Mouse (Mus musculus): Measurements from ENCODE around the gene Slc25a25. TPM values are rescaled to one million over a fixed set of nuclear protein-coding genes. Genes with fewer than 3 reads are reported as not detected.

Gene Slc25a25
- polyA plus RNA-seq (2012; rRNA removed), result 22.3 and 23.9 TPM in 2 replicates

GRCm38 (mm10) chr2:32450881-32451844 is at the start of gene Slc25a25:
Gene Slc25a25 (minus strand): TSS chr2:32451445.

GRCm38 (mm10) chr2:32449761-32450754 is 1.2 kb downstream of the Slc25a25 start, which contains the start of gene Naif1:
Gene Naif1 (plus strand): TSS chr2:32450457.

GRCm38 (mm10) chr2:32395484-32395945 is 55.7 kb downstream of the Slc25a25 start, which contains the start of gene Ptges2:
Gene Ptges2 (plus strand): TSS chr2:32395896.

GRCm38 (mm10) chr2:32387706-32388490 is 63.3 kb downstream of the Slc25a25 start, which contains the start of gene Lcn2:
Gene Lcn2 (minus strand): TSS chr2:32388252.

GRCm38 (mm10) chr2:32381775-32382223 is 69.4 kb downstream of the Slc25a25 start, which contains the start of gene 1110008P14Rik:
Gene 1110008P14Rik (minus strand): TSS chr2:32381938.

Other genes with a start within 250 kb of the Slc25a25 start
- 27.2 and 30.9 TPM in 2 replicates for gene Pomt1, start 214.9 kb downstream of the Slc25a25 start, polyA plus RNA-seq (2012; rRNA removed)
- gene Uck1, start 191.3 kb downstream of the Slc25a25 start, polyA plus RNA-seq (2012; rRNA removed), result 70.3 and 85.2 TPM in 2 replicates
- gene Golga2, start 164.1 kb downstream of the Slc25a25 start, polyA plus RNA-seq (2012; rRNA removed), result 39.0 and 39.4 TPM in 2 replicates
- gene Swi5, start 163.4 kb downstream of the Slc25a25 start, polyA plus RNA-seq (2012; rRNA removed), result 89.0 and 98.5 TPM in 2 replicates
- gene Ciz1, start 99.1 kb downstream of the Slc25a25 start, polyA plus RNA-seq (2012; rRNA removed), result 203 and 239 TPM in 2 replicates
- gene Dnm1, start 98.1 kb downstream of the Slc25a25 start, polyA plus RNA-seq (2012; rRNA removed), result 73.5 and 82.0 TPM in 2 replicates
- gene 1110008P14Rik, start 69.5 kb downstream of the Slc25a25 start, polyA plus RNA-seq (2012; rRNA removed), result 107 and 180 TPM in 2 replicates
- gene Lcn2, start 63.2 kb downstream of the Slc25a25 start, polyA plus RNA-seq (2012; rRNA removed), result 6.3 and 6.5 TPM in 2 replicates
- gene Ptges2, start 55.5 kb downstream of the Slc25a25 start, polyA plus RNA-seq (2012; rRNA removed), result 32.1 and 36.7 TPM in 2 replicates
- 6.1 and 6.2 TPM in 2 replicates for gene Naif1, start 988 bp downstream of the Slc25a25 start, polyA plus RNA-seq (2012; rRNA removed)
- gene Fam102a, start 83.9 kb upstream of the Slc25a25 start, polyA plus RNA-seq (2012; rRNA removed), result 87.0 and 91.8 TPM in 2 replicates
- 104 and 129 TPM in 2 replicates for gene Dpm2, start 119.4 kb upstream of the Slc25a25 start, polyA plus RNA-seq (2012; rRNA removed)
- gene Pip5kl1, start 123.4 kb upstream of the Slc25a25 start, polyA plus RNA-seq (2012; rRNA removed), result 0.07 and 0.12 TPM in 2 replicates
- gene 9430097D07Rik, start 124.2 kb upstream of the Slc25a25 start, polyA plus RNA-seq (2012; rRNA removed), result not detected in 2 replicates
- gene St6galnac4, start 135.7 kb upstream of the Slc25a25 start, polyA plus RNA-seq (2012; rRNA removed), result 52.5 and 67.7 TPM in 2 replicates
- gene St6galnac6, start 148.3 kb upstream of the Slc25a25 start, polyA plus RNA-seq (2012; rRNA removed), result 1,674 and 1,690 TPM in 2 replicates
- 13.3 and 16.6 TPM in 2 replicates for gene Ak1, start 170.3 kb upstream of the Slc25a25 start, polyA plus RNA-seq (2012; rRNA removed)
- 66.6 and 72.0 TPM in 2 replicates for gene Eng, start 195.2 kb upstream of the Slc25a25 start, polyA plus RNA-seq (2012; rRNA removed)

Measured in colon, adult 2 months (tissue).